Mouse (Mus musculus) thymus, postnatal 25 days (tissue): ENCODE data around the gene Mylk.
"Not testable (repeated sequence)": the region's sequence is repeated elsewhere in the genome, so short reads cannot be mapped to it uniquely, and the experiment has no call there.

Source experiments
- DNase-seq: peaks from one replicate; pipeline ENCODE4 v3.0.0; 2022

Gene Mylk

GRCm38 (mm10) chr16:34745065-34745585 lies at the start of gene Mylk:
Gene Mylk (plus strand): TSS chr16:34745210.
- peak; percentile 2 for DNase-seq

GRCm38 (mm10) chr16:34698721-34699120 lies 46.3 kb upstream of the Mylk start:
- DNase-seq: not testable (repeated sequence)

DNA sequence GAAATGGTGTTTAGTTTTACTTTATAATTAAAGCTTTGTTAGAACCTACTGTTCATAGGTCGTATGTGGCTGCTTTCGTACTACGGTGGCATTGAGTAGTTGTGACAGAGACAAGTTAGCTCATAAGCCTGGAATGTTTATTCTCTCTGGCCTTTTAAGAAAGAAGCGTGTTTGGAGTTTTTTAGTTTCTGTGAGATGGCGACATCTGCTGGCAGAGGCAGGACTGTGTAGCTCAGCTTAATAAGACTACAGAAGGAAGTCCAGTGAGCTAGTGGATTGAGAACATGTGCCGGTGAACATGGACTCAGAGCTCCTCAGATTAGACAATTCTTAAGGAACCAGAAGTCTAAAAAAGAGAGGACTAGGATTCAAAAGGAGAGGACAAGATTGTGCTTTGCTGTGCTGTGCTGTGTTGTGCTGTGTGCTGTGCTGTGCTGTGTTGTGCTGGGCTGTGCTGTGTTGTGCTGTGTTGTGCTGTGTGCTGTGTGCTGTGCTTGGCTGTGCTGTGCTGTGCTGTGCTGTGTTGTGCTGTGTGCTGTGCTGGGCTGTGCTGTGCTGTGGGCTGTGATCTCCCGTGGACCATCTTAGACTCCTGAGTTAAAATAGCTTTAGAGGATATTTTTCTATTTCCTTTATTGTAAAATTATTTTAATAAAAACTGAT lies 44.7 kb upstream of the Mylk start:
- DNase-seq: peak; percentile 54

DNA sequence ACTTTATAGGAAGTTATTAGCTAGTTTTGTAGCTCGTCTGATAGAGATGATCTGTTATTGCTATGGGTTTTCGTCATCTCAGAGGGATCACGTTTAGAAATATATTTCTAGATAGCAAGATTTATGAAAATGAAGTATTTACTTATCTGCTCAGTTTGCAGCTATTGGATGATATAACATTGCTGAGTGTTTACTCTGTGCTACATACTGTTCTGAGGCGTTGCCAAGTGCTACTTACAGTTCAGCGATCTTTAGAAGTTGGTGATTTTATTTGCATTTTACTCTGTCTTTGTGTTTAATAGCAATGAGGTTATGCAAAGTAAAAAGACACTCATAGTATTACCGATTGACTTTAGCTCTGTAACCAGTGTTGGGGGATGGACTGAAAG lies 44.2 kb upstream of the Mylk start:
- DNase-seq: no peak

GRCm38 (mm10) chr16:34706019-34706418 lies 39.0 kb upstream of the Mylk start:
- DNase-seq: no peak

- no peak for DNase-seq
Observed at GRCm38 (mm10) chr16:34706487-34706946, 38.5 kb upstream of the Mylk start.

DNA sequence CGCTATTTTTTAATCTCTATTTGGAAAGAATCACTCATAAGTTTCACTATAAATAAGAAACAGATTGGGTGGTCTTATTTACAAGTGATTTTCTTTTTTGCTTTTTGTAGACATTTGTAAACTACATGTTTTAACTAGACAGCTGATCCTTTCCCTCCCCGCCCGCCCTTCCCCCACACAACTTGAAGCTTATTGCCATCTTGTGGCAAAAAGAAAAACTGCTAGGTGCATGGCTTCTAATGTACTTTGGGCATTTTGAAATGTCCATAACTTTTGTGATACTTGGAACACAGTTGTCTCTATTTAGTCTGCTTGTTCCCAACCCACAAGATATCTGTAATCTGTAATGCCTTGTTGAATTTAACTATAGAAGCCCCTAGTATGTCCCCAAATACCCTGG lies 33.5 kb upstream of the Mylk start:
- DNase-seq: no peak

- no peak for DNase-seq
Observed at GRCm38 (mm10) chr16:34725156-34725555, 19.9 kb upstream of the Mylk start.

- not testable (repeated sequence) for DNase-seq
Observed at GRCm38 (mm10) chr16:34728610-34729009, 16.4 kb upstream of the Mylk start.

GRCm38 (mm10) chr16:34729371-34729770 lies 15.6 kb upstream of the Mylk start:
- DNase-seq: no peak

GRCm38 (mm10) chr16:34738656-34739233 lies 6.3 kb upstream of the Mylk start:
- no peak for DNase-seq

DNA sequence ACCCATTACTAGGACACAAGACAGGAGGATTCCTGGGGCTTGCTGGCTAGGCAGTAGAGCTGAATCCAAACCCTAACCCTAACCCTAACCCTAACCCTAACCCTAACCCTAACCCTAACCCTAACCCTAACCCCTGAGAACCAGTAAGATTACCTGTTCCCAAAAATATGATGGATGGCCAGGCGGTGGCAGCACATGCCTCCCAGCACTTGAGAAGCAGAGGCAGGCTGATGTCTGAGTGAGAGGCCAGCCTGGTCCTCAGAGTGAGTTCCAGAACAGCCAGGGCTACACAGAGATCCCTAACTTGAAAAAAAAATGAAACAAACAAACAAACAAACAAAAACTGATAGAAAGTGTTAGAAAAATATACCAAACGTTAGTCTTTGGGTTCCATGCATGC lies 2.1 kb upstream of the Mylk start:
- DNase-seq: no peak

GRCm38 (mm10) chr16:34748081-34748720 lies 3.2 kb downstream of the Mylk start:
- DNase-seq: no peak

GRCm38 (mm10) chr16:34749536-34749935 lies 4.5 kb downstream of the Mylk start:
- DNase-seq: no peak

- no peak for DNase-seq
Observed at GRCm38 (mm10) chr16:34752026-34752425, 7.0 kb downstream of the Mylk start.

DNA sequence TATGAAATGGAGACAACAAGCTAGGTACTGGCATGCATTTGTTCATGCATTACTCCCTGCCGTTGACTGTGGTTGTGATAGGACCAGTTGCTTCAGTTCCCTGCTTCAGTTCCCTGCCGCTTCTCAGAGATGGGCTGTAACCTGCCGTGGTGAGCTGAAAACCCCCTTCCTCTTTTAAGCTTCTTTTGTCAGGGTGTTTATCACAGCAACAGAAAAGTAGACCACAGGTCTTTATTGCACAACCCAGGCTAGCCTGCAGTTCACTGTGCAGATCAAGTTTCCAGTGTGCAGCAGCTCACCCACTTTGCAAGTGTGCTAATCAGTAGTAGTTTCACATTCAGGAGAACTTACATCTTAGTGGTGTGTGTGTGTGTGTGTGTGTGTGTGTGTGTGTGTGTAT lies 8.0 kb downstream of the Mylk start:
- no peak for DNase-seq

- DNase-seq: no peak
Observed at GRCm38 (mm10) chr16:34756991-34757390, 12.0 kb downstream of the Mylk start.

DNA sequence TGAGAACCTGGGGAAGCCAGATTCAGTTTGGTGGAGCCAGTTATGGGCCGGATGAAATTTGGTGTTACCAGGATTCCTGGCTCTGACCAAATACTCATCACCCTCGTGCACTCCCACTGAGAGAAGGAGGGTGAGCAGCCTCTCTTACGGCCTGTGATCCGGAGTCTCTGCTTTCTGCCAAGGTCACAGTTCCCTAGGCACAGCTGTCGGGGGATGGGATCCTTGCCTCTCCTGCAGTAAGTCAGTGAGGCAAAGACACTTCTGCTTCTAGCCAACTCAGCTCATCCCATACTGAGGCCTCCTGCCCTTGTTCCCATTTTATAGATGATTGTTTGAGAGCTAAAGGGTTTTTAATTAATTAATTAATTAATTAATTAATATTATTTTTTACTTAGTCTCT lies 13.2 kb downstream of the Mylk start:
- no peak for DNase-seq

DNA sequence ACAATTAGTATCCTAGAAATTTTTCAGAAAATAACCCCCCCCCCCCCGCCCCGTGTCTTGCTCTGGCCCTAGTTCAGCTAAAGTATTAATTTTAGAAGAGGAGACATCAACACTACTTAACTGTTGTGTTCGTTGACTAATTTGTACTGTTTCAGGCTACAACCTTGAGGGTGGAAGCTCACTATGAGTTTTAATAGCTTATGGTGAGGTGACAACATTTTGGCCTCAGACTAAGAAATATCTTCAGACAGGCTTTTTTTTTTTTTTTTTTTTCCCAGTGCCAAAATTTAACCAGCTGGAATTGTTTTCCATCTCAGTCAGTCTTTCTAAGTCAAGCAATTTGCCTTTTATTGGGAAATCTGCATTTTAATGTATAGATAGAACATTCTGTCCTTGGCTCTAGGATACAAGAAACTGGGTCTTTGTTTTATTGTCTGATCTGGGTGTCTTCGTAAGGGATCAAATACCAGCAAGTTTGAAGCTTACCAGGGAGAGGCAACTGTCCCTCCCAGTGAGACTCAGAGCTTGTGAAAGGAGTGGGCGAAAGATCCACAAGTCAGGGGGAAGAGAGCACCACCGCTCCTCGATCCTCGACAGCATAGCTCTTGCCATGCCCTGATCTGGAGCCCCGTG lies 19.1 kb downstream of the Mylk start:
- no peak for DNase-seq

GRCm38 (mm10) chr16:34765666-34766065 lies 20.7 kb downstream of the Mylk start:
- DNase-seq: no peak

DNA sequence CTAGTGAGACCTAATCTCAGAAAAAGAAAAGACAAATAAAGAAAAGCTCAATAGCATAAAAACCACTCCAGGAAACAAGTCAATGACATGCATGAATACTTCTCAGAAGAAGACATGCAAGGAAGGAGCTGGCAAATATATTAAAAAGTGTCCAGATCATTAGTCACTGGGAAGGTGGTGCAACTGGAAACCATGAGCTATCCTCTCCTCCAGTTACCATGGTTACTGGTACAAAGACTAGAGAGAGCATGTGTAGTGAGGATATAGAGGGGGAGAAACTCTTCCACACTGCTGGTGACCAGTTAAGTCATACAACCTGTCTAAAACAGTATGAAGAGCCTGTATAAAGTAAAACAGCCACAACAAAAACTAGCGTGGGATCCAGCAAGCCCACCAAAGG lies 21.2 kb downstream of the Mylk start:
- no peak for DNase-seq

GRCm38 (mm10) chr16:34767443-34767842 lies 22.4 kb downstream of the Mylk start:
- no peak for DNase-seq

DNA sequence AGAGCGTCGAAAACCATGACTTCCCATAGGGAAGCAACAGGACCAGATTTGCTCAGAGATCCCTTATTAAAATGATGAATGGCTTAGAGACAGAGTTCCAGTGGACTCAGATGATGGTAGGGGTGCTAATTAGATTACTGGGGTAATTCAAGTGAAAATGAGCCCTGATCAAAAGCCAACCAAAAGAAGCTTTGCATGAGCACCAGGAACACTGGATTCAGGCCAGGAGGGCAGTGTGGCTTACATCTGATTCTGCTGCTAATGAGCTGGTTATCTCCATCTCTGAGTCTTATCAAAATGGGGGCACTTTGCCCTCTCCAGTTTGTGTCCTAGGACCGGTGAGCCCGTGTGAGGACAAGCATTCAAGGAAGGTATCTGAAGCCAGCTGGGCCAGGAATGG lies 23.4 kb downstream of the Mylk start:
- no peak for DNase-seq

DNA sequence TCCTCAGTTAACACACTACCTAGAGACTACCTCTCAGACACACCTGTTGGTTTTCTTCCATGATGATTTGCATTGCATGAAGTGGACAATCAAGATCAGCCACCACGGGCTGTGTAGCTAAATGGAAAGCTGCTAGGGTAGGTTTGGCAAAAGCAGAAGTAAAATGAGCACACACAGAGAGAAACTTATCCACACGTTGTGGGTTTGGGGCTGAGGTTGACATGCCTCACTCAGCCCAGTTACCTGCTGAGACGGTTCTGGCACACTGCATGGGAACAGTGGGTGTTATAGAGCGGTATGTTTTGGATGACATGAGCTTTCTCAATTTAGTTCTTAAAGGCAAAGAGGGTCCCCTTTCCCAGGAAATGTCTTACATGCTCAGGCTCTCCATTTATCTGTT lies 25.1 kb downstream of the Mylk start:
- no peak for DNase-seq
